Mouse (Mus musculus) urinary bladder, postnatal 36 days (tissue): ENCODE results near the gene Cyp3a25.
"Not testable (repeated sequence)": the region's sequence is repeated elsewhere in the genome, so short reads cannot be mapped to it uniquely, and the experiment has no call there.

ENCODE experiments used
- DNase-seq, 2 experiments: peaks; one replicate each; pipeline ENCODE4 v3.0.0; 2022; ENCODE audit warnings: low spot score in 2 of 2, mixed read lengths in 1 of 2

The Cyp3a25 gene

GRCm38 (mm10) chr5:146009509-146009908, at the start of gene Cyp3a25:
Gene Cyp3a25 (minus strand): TSS chr5:146009618.
- DNase-seq = not testable (repeated sequence)

DNA sequence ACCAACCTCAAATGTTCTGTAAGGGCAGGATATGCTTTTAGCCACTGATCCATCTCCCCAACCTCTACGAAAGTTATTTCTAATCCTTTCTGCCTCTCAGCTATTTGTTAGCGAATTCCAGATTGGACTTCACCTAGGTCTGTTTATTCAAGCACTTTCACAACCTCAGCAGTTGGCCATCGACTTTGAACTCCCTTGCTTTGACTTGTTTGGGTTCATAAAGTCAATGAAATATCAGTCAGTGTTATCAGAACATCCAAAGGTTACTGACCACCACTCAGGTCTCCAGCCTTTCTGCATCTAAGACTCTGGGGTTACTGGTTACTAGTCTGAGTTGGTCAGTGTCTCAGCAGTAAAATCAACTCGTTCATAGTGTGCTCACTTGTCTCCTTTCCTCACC, 11.7 kb upstream of the Cyp3a25 start:
- no peak for DNase-seq

DNA sequence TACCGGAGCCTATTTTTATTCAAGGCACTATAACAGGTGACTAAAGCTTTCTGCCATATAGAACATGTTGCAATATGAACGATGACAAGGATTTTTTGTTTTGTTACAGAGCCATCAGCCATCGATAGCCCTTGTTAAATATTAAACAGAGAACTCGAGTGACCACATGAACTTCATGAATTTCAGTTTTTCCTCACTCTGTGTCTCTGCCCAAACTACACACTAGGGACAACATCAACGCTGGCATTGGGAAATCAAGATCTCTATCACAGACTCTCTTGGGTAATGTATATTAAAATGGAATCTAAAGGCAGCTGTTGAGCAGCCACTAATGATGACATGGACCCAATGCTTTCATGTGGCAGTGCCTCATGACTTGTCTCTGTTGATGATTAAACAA, 8.9 kb upstream of the Cyp3a25 start:
- DNase-seq = no peak

GRCm38 (mm10) chr5:146011251-146011650, 1.8 kb upstream of the Cyp3a25 start:
- DNase-seq = no peak

DNA sequence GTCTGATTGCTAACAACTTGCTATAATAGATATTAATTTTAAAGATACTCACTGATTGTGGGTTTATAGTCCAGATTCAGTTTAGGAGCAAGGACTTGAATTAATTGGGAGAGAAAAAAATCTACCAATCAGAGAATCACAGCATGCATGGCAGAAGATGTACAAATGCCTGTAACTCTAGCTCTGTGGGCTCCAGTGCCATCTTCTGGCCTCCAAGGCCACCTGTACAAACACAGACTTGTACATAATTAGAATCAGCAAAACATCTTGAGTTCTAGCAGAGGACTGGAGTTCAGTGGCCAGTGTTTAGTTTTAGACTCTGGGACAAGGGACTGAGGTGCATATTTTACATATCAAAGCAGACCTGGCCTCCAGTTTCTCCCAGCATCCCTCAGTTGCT, 42.3 kb downstream of the Cyp3a25 start:
- no peak for DNase-seq
